Mouse (Mus musculus) embryonic fibroblast, embryonic 13.5 days (primary cell): ENCODE data around the gene Stx6.

Source experiments
- CTCF ChIP-seq: IDR thresholded peaks from 2 replicates; pipeline ENCODE4 v1.5.1; 2011; ENCODE audit warnings: mild to moderate bottlenecking, control low read depth, low read length, moderate library complexity, borderline replicate concordance; ENCODE audit not compliant: insufficient read depth
- POLR2A ChIP-seq: IDR thresholded peaks from 2 replicates; pipeline ENCODE4 v1.6.1; 2011; ENCODE audit warnings: low read depth, mild to moderate bottlenecking, control low read depth, low read length, moderate library complexity

DNA sequence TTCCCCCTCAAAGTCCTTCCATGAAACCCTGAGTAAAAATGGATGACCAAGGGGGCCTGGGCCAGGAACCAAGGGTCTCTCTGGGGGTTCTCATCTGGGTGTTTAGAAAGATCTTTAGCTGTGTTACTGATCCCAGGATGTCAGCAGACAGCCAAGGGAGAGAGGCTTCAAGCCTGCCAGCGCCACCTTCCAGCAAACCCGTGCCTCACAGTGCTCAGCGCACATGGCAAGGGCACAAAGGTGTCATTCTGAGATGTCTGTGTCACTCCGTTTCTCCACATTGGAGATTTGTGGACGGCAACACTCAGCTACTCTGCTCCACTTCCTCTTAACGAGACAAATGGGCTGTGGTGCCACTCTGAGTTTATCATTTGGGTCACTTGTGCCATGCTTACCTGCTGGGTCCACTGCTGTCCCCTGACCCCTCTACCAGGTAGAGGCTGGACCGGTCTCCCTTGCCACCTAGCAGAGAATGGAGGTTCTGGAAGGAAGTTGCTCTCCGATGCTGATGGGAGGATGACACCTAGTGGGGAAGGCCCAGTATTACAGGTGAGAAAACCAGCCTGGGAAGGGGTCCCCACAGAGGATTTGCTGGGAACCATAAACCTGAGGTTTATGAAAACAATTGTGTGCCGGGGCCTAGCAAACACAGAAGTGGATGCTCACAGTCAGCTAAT, 59.5 kb downstream of the Stx6 start:
- TF ChIP-seq POLR2A (no peak), CTCF (peak; percentile 68; the same call in 1 of the 2 replicates)
